In genomic region chr4:55891656-55892055, GRCm38 (mm10) we compare ENCODE assay signal across 16 mouse cellular contexts.
"Had no signal": no experiment of that assay in that cellular context is flagged by ENCODE, and none has a peak within 500 bp of the region (broad histone marks: within the 10 kb centered on the region; RNA-seq: fewer than 3 reads in every experiment).

No protein-coding gene starts in this region.

- H3K4me2 ChIP-seq: neural tube, embryonic 13.5 days; neural tube, embryonic 15.5 days; stomach, embryonic 15.5 days had no signal

- H3K36me3 ChIP-seq: neural tube, embryonic 13.5 days; neural tube, embryonic 15.5 days; stomach, embryonic 15.5 days had no signal

- H3K27me3 ChIP-seq: neural tube, embryonic 13.5 days; neural tube, embryonic 15.5 days; stomach, embryonic 15.5 days had no signal

- H3K4me1 ChIP-seq: neural tube, embryonic 13.5 days; neural tube, embryonic 15.5 days; stomach, embryonic 15.5 days had no signal

- H3K27ac ChIP-seq: neural tube, embryonic 13.5 days; neural tube, embryonic 15.5 days; stomach, embryonic 15.5 days; stomach, postnatal 0 days had no signal

- H3K9me3 ChIP-seq: neural tube, embryonic 13.5 days; neural tube, embryonic 15.5 days; stomach, embryonic 15.5 days had no signal

- H3K4me3 ChIP-seq: neural tube, embryonic 13.5 days; neural tube, embryonic 15.5 days; stomach, embryonic 15.5 days had no signal

- DNase-seq: retina, postnatal 1 day; right cerebral cortex, adult 18-20 months; right cerebral cortex, postnatal 14 days; right cerebral cortex, postnatal 25 days; right cerebral cortex, postnatal 4 days; spleen, adult 18-20 months; thymus, adult 18-20 months; thymus, adult 2 months; thymus, postnatal 14 days; thymus, postnatal 25 days; thymus, postnatal 36 days; thymus, postnatal 4 days had no signal

- H3K9ac ChIP-seq: neural tube, embryonic 13.5 days; neural tube, embryonic 15.5 days; stomach, embryonic 15.5 days had no signal
